Mouse (Mus musculus): ENCODE measurements around the gene Pitpnm2.

The Pitpnm2 gene

GRCm38 (mm10) chr5:124249614-124250591 is at the start of gene Pitpnm2:
Gene Pitpnm2 (minus strand): TSS chr5:124249760.
- no peak for DNase-seq (ENCODE audit: low read depth, low spot score)

GRCm38 (mm10) chr5:124299307-124299706 is 49.7 kb upstream of the Pitpnm2 start:
- DNase-seq (ENCODE audit: low read depth, low spot score) = peak; percentile 9

- DNase-seq (ENCODE audit: low read depth, low spot score) = no peak
These were observed 46.9 kb upstream of the Pitpnm2 start for GRCm38 (mm10) chr5:124296475-124296874.

- DNase-seq (ENCODE audit: low read depth, low spot score) = no peak
These were observed 44.4 kb upstream of the Pitpnm2 start for GRCm38 (mm10) chr5:124293967-124294366.

GRCm38 (mm10) chr5:124290216-124290615 is 40.7 kb upstream of the Pitpnm2 start:
- DNase-seq (ENCODE audit: low read depth, low spot score) = no peak

- no peak for DNase-seq (ENCODE audit: low read depth, low spot score)
These were observed 38.2 kb upstream of the Pitpnm2 start for GRCm38 (mm10) chr5:124287616-124288247.

GRCm38 (mm10) chr5:124284330-124284729 is 34.8 kb upstream of the Pitpnm2 start:
- peak; percentile 7 for DNase-seq (ENCODE audit: low read depth, low spot score)

GRCm38 (mm10) chr5:124282854-124283253 is 33.3 kb upstream of the Pitpnm2 start:
- DNase-seq (ENCODE audit: low read depth, low spot score) = no peak

DNA sequence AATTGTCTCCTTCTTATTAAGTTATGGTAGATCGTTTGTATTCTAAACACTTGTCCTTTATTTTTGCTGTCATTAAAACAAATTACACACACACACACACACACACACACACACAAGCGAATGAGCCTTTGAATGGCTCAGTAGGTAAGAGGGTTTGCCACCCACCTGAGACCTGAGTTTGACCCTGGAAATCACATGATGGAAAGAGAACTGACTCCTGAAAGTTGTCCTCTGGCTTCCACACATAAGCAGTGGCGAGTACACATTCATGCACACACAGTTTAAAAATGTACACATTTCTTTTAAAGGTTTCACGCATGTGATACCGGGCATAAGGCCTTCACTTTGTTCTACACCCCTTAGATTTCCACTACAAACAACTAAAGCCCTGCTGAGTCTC is 20.7 kb upstream of the Pitpnm2 start:
- no peak for DNase-seq (ENCODE audit: low read depth, low spot score)

GRCm38 (mm10) chr5:124269661-124270060 is 20.1 kb upstream of the Pitpnm2 start:
- DNase-seq (ENCODE audit: low read depth, low spot score) = no peak

DNA sequence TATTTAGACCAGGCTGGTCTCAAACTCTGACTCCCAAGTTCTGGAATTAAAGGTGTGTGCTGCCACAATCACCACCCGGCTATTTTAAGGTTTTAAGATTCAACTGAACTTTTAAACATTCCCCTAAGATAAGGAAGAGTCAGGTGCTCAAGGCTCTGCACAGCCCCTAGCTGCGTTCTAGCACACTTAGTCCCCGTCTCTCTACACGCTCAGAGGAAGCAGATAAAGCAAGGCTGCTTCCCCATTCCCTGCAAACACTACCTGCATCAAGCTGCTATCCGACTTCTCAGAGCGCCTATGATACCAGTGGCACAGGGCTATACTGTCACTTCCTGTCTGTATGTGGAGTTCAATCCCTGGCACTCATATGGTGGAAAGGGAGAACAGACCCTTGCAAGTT is 18.1 kb upstream of the Pitpnm2 start:
- no peak for DNase-seq (ENCODE audit: low read depth, low spot score)

GRCm38 (mm10) chr5:124266821-124267220 is 17.3 kb upstream of the Pitpnm2 start:
- no peak for DNase-seq (ENCODE audit: low read depth, low spot score)

DNA sequence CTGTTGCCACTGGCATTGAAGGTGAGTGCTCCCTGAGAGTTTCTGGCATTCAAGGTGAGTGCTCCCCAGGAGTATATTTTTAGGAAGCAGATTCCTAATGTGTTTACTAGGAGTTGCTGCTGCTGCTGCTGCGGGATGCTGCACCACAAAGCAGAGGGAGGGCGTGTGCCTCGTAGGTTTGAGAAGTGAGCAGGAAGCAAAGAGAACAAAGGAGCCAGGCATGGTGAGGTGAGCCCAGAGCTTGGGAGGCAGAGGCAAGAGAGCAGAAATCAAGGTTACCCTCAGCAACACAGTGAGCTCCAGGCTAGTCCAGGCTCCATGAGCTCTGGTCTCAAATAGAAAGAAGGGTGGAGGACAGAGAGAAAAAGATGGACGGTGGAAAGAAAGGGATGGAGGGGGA is 13.7 kb upstream of the Pitpnm2 start:
- no peak for DNase-seq (ENCODE audit: low read depth, low spot score)

DNA sequence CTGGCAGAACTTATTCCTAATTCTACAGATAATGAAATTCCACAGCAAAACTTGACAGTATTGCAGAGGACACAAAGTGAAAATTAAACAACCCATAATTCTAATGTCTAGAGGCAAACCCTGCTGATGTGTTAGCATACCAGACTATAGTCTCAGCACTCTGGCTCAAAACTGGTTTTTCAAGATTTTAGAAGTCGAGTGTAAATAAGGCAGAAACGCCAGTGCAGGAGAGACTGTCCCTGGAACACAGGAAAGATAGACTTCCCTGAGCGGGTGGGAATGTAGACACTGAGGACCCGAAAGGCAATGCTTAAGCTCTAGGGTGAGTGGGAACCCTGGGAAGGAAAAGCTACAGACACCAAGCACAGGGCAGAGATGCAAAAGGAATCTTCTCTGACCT is 12.5 kb upstream of the Pitpnm2 start:
- DNase-seq (ENCODE audit: low read depth, low spot score) = no peak

- no peak for DNase-seq (ENCODE audit: low read depth, low spot score)
These were observed 9.6 kb upstream of the Pitpnm2 start for GRCm38 (mm10) chr5:124259133-124259532.

DNA sequence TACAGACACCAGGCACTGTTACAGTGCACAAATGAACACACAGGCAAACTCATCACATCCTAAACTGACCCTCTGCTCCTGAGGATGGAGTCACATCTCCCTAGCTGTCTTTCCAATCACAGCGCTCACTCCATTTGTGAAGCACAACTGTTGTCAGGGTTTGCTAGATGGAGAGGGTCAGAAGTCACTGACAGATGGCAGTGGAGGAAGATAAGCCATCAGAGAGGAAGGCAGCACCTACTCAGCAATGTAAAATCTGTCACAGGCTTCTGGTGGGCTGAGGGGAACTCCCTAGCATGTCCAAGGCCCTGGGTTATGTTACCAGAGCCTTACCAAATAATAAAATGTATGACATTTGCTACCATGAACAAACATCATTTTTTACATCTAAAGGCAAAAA is 8.5 kb upstream of the Pitpnm2 start:
- DNase-seq (ENCODE audit: low read depth, low spot score) = no peak

GRCm38 (mm10) chr5:124255141-124255540 is 5.6 kb upstream of the Pitpnm2 start:
- no peak for DNase-seq (ENCODE audit: low read depth, low spot score)

DNA sequence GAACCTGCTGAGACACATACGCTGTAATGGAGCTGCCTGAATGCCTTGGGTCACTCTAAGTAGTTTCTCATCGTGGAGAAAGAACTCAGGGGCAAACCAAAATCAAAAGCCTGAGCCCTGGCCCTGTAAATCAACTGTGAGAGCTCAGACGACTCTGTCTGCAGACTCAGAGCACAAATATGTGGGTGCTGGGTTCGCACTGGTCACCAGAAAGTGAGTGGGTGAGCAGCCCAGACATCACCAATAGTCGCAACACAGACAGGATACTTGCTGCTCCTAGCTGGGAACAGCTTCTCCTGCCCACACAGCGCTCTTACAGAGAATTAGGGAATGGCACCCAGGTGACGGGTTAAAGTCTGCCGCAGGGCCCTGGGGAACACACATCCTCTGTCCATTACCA is 4.0 kb upstream of the Pitpnm2 start:
- DNase-seq (ENCODE audit: low read depth, low spot score) = no peak

GRCm38 (mm10) chr5:124252580-124253320 is 3.2 kb upstream of the Pitpnm2 start:
- no peak for DNase-seq (ENCODE audit: low read depth, low spot score)

DNA sequence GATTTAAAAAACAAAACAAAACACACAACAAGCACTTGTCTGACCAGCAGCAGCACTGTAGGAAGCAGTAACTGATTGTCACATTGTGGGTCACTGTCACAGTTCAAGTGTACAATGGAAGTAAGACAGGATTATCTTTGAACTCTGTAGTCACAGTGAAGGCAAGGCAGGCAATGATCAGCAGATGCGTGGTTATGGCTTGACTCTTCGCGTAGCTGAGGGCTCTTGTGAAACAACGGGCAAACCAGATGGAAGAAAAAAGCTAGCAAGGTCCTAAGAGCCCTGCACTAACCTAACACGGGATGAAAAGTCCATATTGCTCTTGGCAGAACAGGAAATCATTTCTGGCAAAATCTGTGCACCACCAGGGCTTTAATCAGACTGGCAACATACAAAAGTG is 1.5 kb upstream of the Pitpnm2 start:
- DNase-seq (ENCODE audit: low read depth, low spot score) = no peak

DNA sequence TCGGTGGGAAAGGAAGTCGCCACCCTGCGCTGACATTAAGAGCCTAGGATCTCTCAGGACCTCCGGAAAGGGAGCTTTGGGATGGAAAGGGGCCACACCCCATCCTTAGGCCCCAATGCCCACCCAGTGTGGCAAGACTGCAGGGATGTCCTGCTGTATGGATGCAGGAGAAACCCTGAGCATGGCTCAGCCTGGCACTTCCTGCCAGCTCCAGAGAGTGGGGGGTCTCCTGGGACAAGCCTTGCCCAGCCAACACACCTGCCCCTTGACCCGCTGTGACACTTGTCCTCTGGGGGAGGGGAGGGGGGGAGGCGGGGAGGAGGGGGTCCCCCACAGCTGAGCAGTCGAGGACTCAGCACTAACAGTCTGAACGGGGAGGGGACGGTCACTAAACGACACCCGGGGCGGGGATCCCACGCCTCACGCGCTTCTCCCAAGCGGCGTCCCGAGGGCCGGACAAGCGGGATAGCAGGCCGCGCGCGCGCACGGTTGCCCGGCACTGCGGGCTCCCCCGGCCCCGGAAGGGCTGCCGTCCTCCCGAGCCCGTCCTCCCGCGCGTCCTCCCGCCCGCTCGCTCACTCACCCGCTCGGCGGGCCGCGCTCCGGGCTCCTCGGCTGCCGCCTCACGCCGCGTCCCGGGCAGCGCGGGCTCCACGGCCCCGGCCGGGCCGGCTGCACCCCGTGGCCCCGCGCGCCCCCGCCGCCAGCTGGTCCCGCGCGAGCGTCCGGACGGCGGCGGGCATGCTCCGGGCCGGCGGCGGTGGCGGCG is 531 bp downstream of the Pitpnm2 start:
- no peak for DNase-seq (ENCODE audit: low read depth, low spot score)
